Mouse (Mus musculus) thymus, postnatal 10 days (tissue): ENCODE measurements around the gene Hoxd11.

Source experiments
- DNase-seq, 2 experiments: peaks; one replicate each; pipeline ENCODE4 v3.0.0; 2021; ENCODE audit warnings: low spot score in 2 of 2

Gene Hoxd11

DNA sequence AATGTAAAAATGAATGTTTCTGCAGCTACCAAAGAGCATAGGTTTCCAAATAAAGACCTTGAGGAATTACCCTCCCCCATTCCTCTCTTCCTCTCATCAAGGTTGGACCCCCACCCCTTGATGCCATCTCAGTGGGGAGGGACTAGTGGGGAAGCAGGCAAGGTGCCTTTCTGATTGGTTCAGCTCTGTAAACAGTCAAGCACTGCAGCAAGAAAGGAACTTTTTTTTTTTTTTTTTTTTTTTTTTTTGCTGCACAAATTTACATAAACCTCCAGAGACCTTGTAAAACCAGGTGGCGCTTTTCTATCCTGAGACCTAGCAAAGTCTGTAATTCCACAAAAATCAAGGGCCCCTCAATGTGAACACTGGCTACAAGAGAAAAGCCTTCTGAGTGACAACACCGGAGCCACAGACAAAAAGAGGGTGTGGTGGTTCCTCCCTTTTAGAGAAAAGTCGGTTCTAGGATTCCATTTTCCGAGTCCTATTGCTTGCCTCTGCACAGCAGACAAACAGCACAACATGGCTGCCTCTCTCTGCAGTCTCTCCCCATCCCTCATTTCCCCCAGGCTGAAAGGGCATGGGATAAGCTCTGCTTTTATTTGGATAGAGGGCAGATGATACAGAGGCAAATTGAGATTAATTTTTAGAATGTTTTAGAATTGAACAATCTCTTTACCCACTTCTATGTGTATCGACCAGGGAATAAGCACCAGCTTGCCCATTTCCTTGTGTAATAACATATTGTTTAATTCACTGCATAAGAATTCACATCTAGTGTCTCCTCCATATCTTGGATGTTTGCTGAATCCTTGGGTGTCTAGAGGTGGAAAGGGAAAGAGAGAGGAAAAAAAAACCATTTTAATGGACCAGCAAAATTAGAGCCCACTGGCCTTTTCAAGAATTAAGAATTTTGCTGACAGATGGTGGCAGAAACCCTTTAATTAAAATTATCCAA, 30.4 kb downstream of the Hoxd11 start:
- DNase-seq: no peak

- no peak for DNase-seq
Measured at GRCm38 (mm10) chr2:74710929-74711543, 31.7 kb downstream of the Hoxd11 start.

GRCm38 (mm10) chr2:74711721-74712621, 32.6 kb downstream of the Hoxd11 start, which contains the start of the genes Hoxd3 and Hoxd4:
TSS of gene Hoxd3 (plus strand) at chr2:74711927.
TSS of gene Hoxd4 (plus strand) at chr2:74711929.
- DNase-seq: no peak

- DNase-seq: no peak
Measured at GRCm38 (mm10) chr2:74713239-74714150, 34.1 kb downstream of the Hoxd11 start.

- no peak for DNase-seq
Measured at GRCm38 (mm10) chr2:74714156-74714789, 34.9 kb downstream of the Hoxd11 start.

GRCm38 (mm10) chr2:74714881-74715280, 35.5 kb downstream of the Hoxd11 start:
- DNase-seq: no peak

- peak; percentile 66 to 89 for DNase-seq
Measured at GRCm38 (mm10) chr2:74715504-74716241, 36.3 kb downstream of the Hoxd11 start.

- DNase-seq: no peak
Measured at GRCm38 (mm10) chr2:74720384-74720783, 41.0 kb downstream of the Hoxd11 start.

GRCm38 (mm10) chr2:74720955-74721491, 41.7 kb downstream of the Hoxd11 start:
- DNase-seq: no peak

GRCm38 (mm10) chr2:74721882-74722281, 42.5 kb downstream of the Hoxd11 start:
- DNase-seq: no peak

- DNase-seq: no peak
Measured at GRCm38 (mm10) chr2:74722949-74723348, 43.6 kb downstream of the Hoxd11 start.

- DNase-seq: no peak
Measured at GRCm38 (mm10) chr2:74724244-74725015, 45.1 kb downstream of the Hoxd11 start.

- no peak for DNase-seq
Measured at GRCm38 (mm10) chr2:74725171-74725570, 45.8 kb downstream of the Hoxd11 start.

DNA sequence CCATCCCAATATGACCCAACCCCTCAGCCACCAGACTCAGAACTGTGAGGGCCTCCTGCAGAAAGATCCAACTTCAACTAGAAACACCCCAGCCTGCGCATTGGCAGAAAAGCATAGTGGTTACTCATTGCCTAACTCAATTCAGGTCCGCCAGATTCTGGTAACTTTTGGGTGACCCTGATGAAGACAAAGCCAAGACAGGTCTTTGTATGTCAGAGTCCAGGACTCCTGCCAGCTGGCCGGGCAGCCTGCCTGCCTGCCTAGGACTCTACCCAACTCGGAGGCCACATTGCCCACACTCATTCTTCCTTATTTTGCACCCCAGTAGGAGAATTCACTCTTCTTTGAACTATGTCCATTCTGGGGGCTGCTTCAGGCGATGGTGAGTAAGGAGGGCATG, 47.2 kb downstream of the Hoxd11 start, which contains the start of gene Gm28230:
Gene Gm28230 (plus strand): TSS at position 178 of the 400 bp plus-strand sequence.
- DNase-seq: no peak

DNA sequence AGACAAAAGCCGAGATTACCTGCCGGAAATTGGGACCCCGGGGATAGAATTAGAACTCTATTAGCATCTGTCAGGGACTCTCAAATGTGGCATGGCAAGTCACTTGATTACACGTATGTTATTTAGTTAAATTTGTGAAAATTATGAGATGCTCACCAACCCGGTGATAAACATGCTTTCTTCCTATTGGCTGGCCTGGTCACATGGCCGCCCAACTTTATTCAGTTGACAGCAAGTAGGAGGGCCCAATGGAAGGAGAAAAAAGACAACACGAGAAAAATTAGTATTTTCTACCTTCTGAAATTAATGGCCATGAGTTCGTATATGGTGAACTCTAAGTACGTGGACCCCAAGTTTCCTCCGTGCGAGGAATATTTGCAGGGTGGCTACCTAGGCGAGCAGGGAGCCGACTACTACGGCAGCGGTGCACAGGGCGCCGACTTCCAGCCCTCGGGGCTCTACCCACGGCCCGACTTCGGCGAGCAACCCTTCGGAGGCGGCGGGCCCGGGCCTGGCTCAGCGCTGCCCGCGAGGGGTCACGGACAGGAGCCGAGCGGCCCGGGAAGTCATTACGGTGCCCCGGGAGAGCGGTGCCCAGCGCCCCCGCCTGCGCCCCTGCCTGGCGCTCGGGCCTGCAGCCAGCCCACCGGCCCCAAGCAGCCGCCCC, 47.7 kb downstream of the Hoxd11 start:
- DNase-seq: no peak

DNA sequence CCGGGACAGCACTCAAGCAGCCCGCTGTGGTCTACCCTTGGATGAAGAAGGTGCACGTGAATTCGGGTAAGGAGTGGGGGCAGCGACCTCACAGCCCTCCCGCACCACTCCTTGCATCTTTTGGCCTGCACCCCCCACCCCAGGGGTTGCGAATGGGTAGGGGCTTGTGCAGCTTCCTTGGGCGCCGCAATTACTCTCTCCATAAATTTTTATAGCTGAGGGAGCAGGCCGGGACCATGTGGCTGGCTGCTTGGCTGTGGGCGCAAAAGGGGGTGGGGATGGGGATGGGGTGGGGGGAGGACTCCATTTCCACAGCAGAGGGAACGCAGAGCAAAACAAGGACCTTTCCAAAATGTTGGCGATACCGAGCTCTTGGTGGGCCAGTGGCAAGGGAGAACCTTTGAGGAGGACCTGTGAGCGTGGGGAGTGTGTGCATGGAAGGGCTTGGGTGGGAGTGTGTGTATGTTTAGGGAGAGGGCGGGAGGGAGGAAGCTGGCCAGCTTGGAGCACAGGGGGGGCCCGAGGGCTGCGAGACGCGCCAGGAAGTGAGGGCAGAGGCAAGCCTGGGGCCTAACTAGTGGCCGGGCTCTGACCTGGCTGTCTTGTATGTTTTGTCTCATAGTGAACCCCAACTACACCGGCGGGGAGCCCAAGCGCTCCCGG, 48.4 kb downstream of the Hoxd11 start:
- no peak for DNase-seq

DNA sequence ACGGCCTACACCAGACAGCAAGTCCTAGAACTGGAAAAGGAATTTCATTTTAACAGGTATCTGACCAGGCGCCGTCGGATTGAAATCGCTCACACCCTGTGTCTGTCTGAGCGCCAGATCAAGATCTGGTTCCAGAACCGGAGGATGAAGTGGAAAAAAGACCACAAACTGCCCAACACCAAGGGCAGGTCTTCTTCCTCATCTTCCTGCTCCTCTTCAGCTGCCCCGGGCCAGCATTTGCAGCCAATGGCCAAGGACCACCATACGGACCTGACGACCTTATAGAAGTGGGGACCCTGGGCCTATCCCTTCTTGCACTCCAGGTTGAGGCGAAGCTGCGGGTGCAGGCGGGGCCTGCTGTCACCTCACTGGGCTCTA, 48.9 kb downstream of the Hoxd11 start:
- no peak for DNase-seq
